Mouse (Mus musculus) MEL (cell line): ENCODE measurements around the gene Slc25a28. TPM values are rescaled to one million over a fixed set of nuclear protein-coding genes. Genes with fewer than 3 reads are reported as not detected.

Experiments
- DNase-seq: peaks from one replicate; pipeline ENCODE4 v3.0.0; 2011; ENCODE audit warnings: low read depth, low spot score
- H3K27ac ChIP-seq: 2 replicates; pipeline ENCODE4 v1.5.1; 2012; ENCODE audit warnings: low read depth, mild to moderate bottlenecking, control low read depth, low read length, moderate library complexity; ENCODE audit not compliant: control insufficient read depth
- H3K27me3 ChIP-seq, 2 experiments: fragments of 150-350 bp in 1 of 2; sonication (generic) in 1 of 2; 2 replicates each; pipeline ENCODE4 v1.6.1; 2012; ENCODE audit warnings: low read length in 2 of 2, mild to moderate bottlenecking in 2 of 2, improper control_type of control experiment in 1 of 2, moderate library complexity in 1 of 2; ENCODE audit not compliant: insufficient read depth in 2 of 2, control insufficient read depth in 1 of 2
- H3K36me3 ChIP-seq, 2 experiments: 2 replicates each; pipeline ENCODE4 v1.6.1; 2012 to 2014; ENCODE audit warnings: low read length in 2 of 2, improper control_type of control experiment in 1 of 2, inconsistent platforms in 1 of 2, mild to moderate bottlenecking in 1 of 2; ENCODE audit not compliant: insufficient read depth in 2 of 2, control insufficient read depth in 1 of 2
- H3K4me1 ChIP-seq, 2 experiments: fragments of 150-350 bp in 1 of 2; sonication (generic) in 1 of 2; 2 replicates each; pipeline ENCODE4 v1.6.1; 2012; ENCODE audit warnings: low read length in 2 of 2, improper control_type of control experiment in 1 of 2, mild to moderate bottlenecking in 1 of 2; ENCODE audit not compliant: insufficient read depth in 2 of 2, control insufficient read depth in 1 of 2
- H3K4me3 ChIP-seq, 2 experiments: fragments of 150-350 bp in 1 of 2; sonication (generic) in 1 of 2; 2 replicates each; pipeline ENCODE4 v1.5.1; 2012; ENCODE audit warnings: low read depth in 2 of 2, low read length in 2 of 2, mild to moderate bottlenecking in 2 of 2, moderate library complexity in 2 of 2, control low read depth in 1 of 2, improper control_type of control experiment in 1 of 2; ENCODE audit not compliant: control insufficient read depth in 1 of 2, insufficient read depth in 1 of 2
- H3K79me2 ChIP-seq: 2 replicates; pipeline ENCODE4 v1.6.1; 2012; ENCODE audit warnings: mild to moderate bottlenecking, low read length, moderate library complexity; ENCODE audit not compliant: control insufficient read depth, poor library complexity, insufficient read depth
- H3K9ac ChIP-seq: 2 replicates; pipeline ENCODE4 v1.6.1; 2012; ENCODE audit warnings: low read depth, mild to moderate bottlenecking, control low read depth, low read length, moderate library complexity; ENCODE audit not compliant: control insufficient read depth, poor library complexity, severe bottlenecking
- H3K9me3 ChIP-seq: fragments of 150-350 bp; sonication (generic); replicated peaks from 2 replicates; pipeline ENCODE4 v1.6.1; 2012; ENCODE audit warnings: mild to moderate bottlenecking, low read length, improper control_type of control experiment, moderate library complexity; ENCODE audit not compliant: insufficient read depth
- BHLHE40 ChIP-seq: IDR thresholded peaks from 2 replicates; pipeline ENCODE4 v1.6.1; 2012; ENCODE audit warnings: low read depth, mild to moderate bottlenecking, inconsistent platforms, low read length, improper control_type of control experiment, borderline replicate concordance
- CHD1 ChIP-seq: IDR thresholded peaks from 2 replicates; pipeline ENCODE4 v1.6.1; 2012; ENCODE audit warnings: low read depth, mild to moderate bottlenecking, inconsistent platforms, low read length, improper control_type of control experiment
- CHD2 ChIP-seq: IDR thresholded peaks from 2 replicates; pipeline ENCODE4 v1.6.1; 2011; ENCODE audit warnings: low read length, improper control_type of control experiment
- CTCF ChIP-seq, 3 experiments: IDR thresholded peaks in 2 of 3; conservative IDR thresholded peaks in 1 of 3; 2 replicates each; pipeline ENCODE4 v1.5.1; 2011 to 2012; ENCODE audit warnings: low read length in 3 of 3, low read depth in 2 of 3, mild to moderate bottlenecking in 2 of 3, improper control_type of control experiment in 1 of 3, inconsistent platforms in 1 of 3, mixed read lengths in 1 of 3, moderate library complexity in 1 of 3; ENCODE audit not compliant: control insufficient read depth in 1 of 3, insufficient read depth in 1 of 3, poor library complexity in 1 of 3, severe bottlenecking in 1 of 3
- ELF1 ChIP-seq: IDR thresholded peaks from 2 replicates; pipeline ENCODE4 v1.6.1; 2014; ENCODE audit warnings: low read depth, mild to moderate bottlenecking, inconsistent platforms, low read length, improper control_type of control experiment, moderate library complexity
- EP300 ChIP-seq, 2 experiments: IDR thresholded peaks; 2 replicates each; pipeline ENCODE4 v1.6.1; 2011; ENCODE audit warnings: improper control_type of control experiment in 2 of 2, low read length in 2 of 2, low read depth in 1 of 2, mild to moderate bottlenecking in 1 of 2
- GATA1 ChIP-seq: IDR thresholded peaks from 2 replicates; pipeline ENCODE4 v1.6.1; 2011; ENCODE audit warnings: low read depth, low read length, improper control_type of control experiment
- HCFC1 ChIP-seq: IDR thresholded peaks from 2 replicates; pipeline ENCODE4 v1.6.1; 2012; ENCODE audit warnings: low read depth, mild to moderate bottlenecking, inconsistent platforms, low read length, improper control_type of control experiment, moderate library complexity
- MAX ChIP-seq: IDR thresholded peaks from 2 replicates; pipeline ENCODE4 v1.6.1; 2011; ENCODE audit warnings: low read length, improper control_type of control experiment
- MAZ ChIP-seq: IDR thresholded peaks from 2 replicates; pipeline ENCODE4 v1.6.1; 2012; ENCODE audit warnings: low read depth, mild to moderate bottlenecking, inconsistent platforms, low read length, improper control_type of control experiment
- MYB ChIP-seq: IDR thresholded peaks from 2 replicates; pipeline ENCODE4 v1.6.1; 2011; ENCODE audit warnings: mild to moderate bottlenecking, low read depth, low read length, improper control_type of control experiment
- MYC ChIP-seq: IDR thresholded peaks from 2 replicates; pipeline ENCODE4 v1.6.1; 2011; ENCODE audit warnings: low read depth, mild to moderate bottlenecking, low read length, improper control_type of control experiment, moderate library complexity
- POLR2AphosphoS5 ChIP-seq: IDR thresholded peaks from 2 replicates; pipeline ENCODE4 v1.6.1; 2012; ENCODE audit warnings: low read depth, borderline replicate concordance, mild to moderate bottlenecking, inconsistent platforms, low read length, moderate library complexity, mixed read lengths
- RAD21 ChIP-seq: IDR thresholded peaks from 2 replicates; pipeline ENCODE4 v1.6.1; 2011; ENCODE audit warnings: mild to moderate bottlenecking, low read depth, low read length, improper control_type of control experiment
- SIN3A ChIP-seq: IDR thresholded peaks from 2 replicates; pipeline ENCODE4 v1.6.1; 2012; ENCODE audit warnings: low read length, improper control_type of control experiment, inconsistent platforms
- SMC3 ChIP-seq: IDR thresholded peaks from 2 replicates; pipeline ENCODE4 v1.6.1; 2011; ENCODE audit warnings: low read depth, low read length, improper control_type of control experiment
- TAL1 ChIP-seq: IDR thresholded peaks from 2 replicates; pipeline ENCODE4 v1.6.1; 2012; ENCODE audit warnings: mild to moderate bottlenecking, inconsistent platforms, low read length, moderate library complexity, mixed read lengths
- UBTF ChIP-seq: IDR thresholded peaks from 2 replicates; pipeline ENCODE4 v1.6.1; 2012; ENCODE audit warnings: low read depth, mild to moderate bottlenecking, inconsistent platforms, low read length, improper control_type of control experiment, moderate library complexity, borderline replicate concordance; ENCODE audit not compliant: insufficient read depth
- USF1 ChIP-seq: IDR thresholded peaks from 2 replicates; pipeline ENCODE4 v1.6.1; 2014; ENCODE audit warnings: low read depth, mild to moderate bottlenecking, inconsistent platforms, low read length, improper control_type of control experiment, moderate library complexity
- ZKSCAN1 ChIP-seq: IDR thresholded peaks from 2 replicates; pipeline ENCODE4 v1.6.1; 2012; ENCODE audit warnings: low read depth, mild to moderate bottlenecking, inconsistent platforms, low read length, improper control_type of control experiment, moderate library complexity
- ZNF384 ChIP-seq: IDR thresholded peaks from 2 replicates; pipeline ENCODE4 v1.6.1; 2012; ENCODE audit warnings: low read depth, mild to moderate bottlenecking, inconsistent platforms, low read length, improper control_type of control experiment
- polyA plus RNA-seq, 2 experiments: library from polyadenylated mRNA; stranded (reverse) in 1 of 2; unstranded in 1 of 2; fragments of >175 nt in 1 of 2; fragments of >200 nt in 1 of 2; gene quantifications; 2 replicates each; pipeline versions ENCODE4 v1.2.1 to v1.2.4; 2012; ENCODE audit warnings: low replicate concordance in 2 of 2, low read depth in 1 of 2; ENCODE audit not compliant: insufficient read length in 2 of 2, insufficient read depth in 1 of 2, missing spikeins in 1 of 2
- total RNA-seq: library from RNA; depleted of rRNA; stranded (reverse); fragments of 300-350 nt; gene quantifications from 2 replicates; pipeline ENCODE4 v1.2.3, GENCODE M21; 2012

Gene Slc25a28
- total and polyA plus RNA-seq, 3 experiments, result 58.2 to 110 TPM; not detected in 1

GRCm38 (mm10) chr19:43665441-43666048 lies 9.1 kb downstream of the Slc25a28 start:
- Histone ChIP-seq H3K9ac (no peak overlapping the region), H3K4me3 (no peak overlapping the region), H3K4me1 (0 out of 4 replicates have a peak, but pooled peaks cover 0 to 2% of the 10 kb centered on the region in 2 experiments), H3K79me2 (peaks cover 5% of the 10 kb centered on the region), H3K27ac (no peak overlapping the region), H3K27me3 (no peaks in the 10 kb centered on the region), H3K36me3 (peaks cover 0 to 9% of the 10 kb centered on the region in 2 experiments; a peak in 2 of 4 replicates), H3K9me3 (no peaks in the 10 kb centered on the region)
- peak; percentile 75 for DNase-seq
- TF ChIP-seq RAD21 (peak; percentile 62), TAL1 (no peak), BHLHE40 (no peak), CTCF (IDR thresholded peaks at IDR 0.05 in 2 of 3, conservative IDR thresholded peaks at IDR 0.05 in 1 of 3; ENCODE audit: control insufficient read depth in 1 of 3, insufficient read depth in 1 of 3, low read depth in 2 of 3, low read length in 3 of 3, poor library complexity in 1 of 3, severe bottlenecking in 1 of 3) (peak; percentile 78 to 89 (median 79)), MYC (peak; percentile 72), SIN3A (peak; percentile 31; the same call in 1 of the 2 replicates), SMC3 (peak; percentile 55), MAZ (0 out of 2 replicates have a peak, but pooled peaks have one; percentile 43)

GRCm38 (mm10) chr19:43663471-43663870 lies 11.2 kb downstream of the Slc25a28 start:
- TF ChIP-seq CHD1 (no peak), MAX (no peak), POLR2AphosphoS5 (no peak), HCFC1 (no peak), MYB (no peak), MYC (no peak), ELF1 (no peak), GATA1 (no peak), ZKSCAN1 (no peak), ZNF384 (no peak), USF1 (no peak), BHLHE40 (no peak), TAL1 (no peak), EP300 (IDR thresholded peaks at IDR 0.05; ENCODE audit: low read depth in 1 of 2, low read length in 2 of 2) (no peak), UBTF (no peak), CHD2 (no peak)
- H3K4me3 ChIP-seq, result no peak overlapping the region
- peaks cover 0 to 9% of the 10 kb centered on the region in 2 experiments; a peak in 2 of 4 replicates for H3K36me3 ChIP-seq
- 0 out of 4 replicates have a peak, but pooled peaks cover 0 to 2% of the 10 kb centered on the region in 2 experiments for H3K4me1 ChIP-seq
- H3K27me3 ChIP-seq, result no peaks in the 10 kb centered on the region
- H3K9ac ChIP-seq, result no peak overlapping the region
- no peaks in the 10 kb centered on the region for H3K9me3 ChIP-seq
- no peak overlapping the region for H3K27ac ChIP-seq
- H3K79me2 ChIP-seq, result peaks cover 3% of the 10 kb centered on the region
- peak; percentile 28 for DNase-seq
